Mouse (Mus musculus): ENCODE measurements around the gene Pygo2.

GRCm38 (mm10) chr3:89416158-89416557, 13.9 kb upstream of the Pygo2 start:
- TF ChIP-seq CTCF (IDR thresholded peaks at IDR 0.05; ENCODE audit: borderline replicate concordance, insufficient read depth, low read length) (no peak), POLR2A (IDR thresholded peaks at IDR 0.05; ENCODE audit: low read depth, low read length) (no peak)

All from embryonic fibroblast, embryonic 13.5 days (primary cell).